Mouse (Mus musculus) T-helper 2 cell (primary cell): ENCODE measurements around the gene Mettl21a.
"Not testable (repeated sequence)": the region's sequence is repeated elsewhere in the genome, so short reads cannot be mapped to it uniquely, and the experiment has no call there.

Experiments used
- in situ Hi-C: fragments of 300-600 bp; cut with MboI, MseI; formaldehyde crosslinking; loops from one replicate; pipeline ENCODE4 v1.15.1; 2025; ENCODE audit warnings: high pct_unique_total_duplicates

The Mettl21a gene

GRCm38 (mm10) chr1:64616881-64617714 lies at the start of gene Mettl21a:
Gene Mettl21a (minus strand): TSS chr1:64617242.
- in situ Hi-C loops: no loop called here

GRCm38 (mm10) chr1:64658876-64659275 lies 41.8 kb upstream of the Mettl21a start:
- in situ Hi-C loops: no loop called here

- in situ Hi-C loops: no loop called here
Observed at GRCm38 (mm10) chr1:64656423-64657129, 39.5 kb upstream of the Mettl21a start.

- in situ Hi-C loops: no loop called here
Observed at GRCm38 (mm10) chr1:64655415-64655814, 38.4 kb upstream of the Mettl21a start.

GRCm38 (mm10) chr1:64653701-64654100 lies 36.7 kb upstream of the Mettl21a start:
- in situ Hi-C loops: no loop called here

- in situ Hi-C loops: loop anchor here (5.0 kb wide), 1 partner anchor 78 kb away; no protein-coding TSS in a partner anchor
Observed at GRCm38 (mm10) chr1:64649362-64650124, 32.5 kb upstream of the Mettl21a start.

- in situ Hi-C loops: no loop called here
Observed at GRCm38 (mm10) chr1:64644513-64644912, 27.5 kb upstream of the Mettl21a start.

GRCm38 (mm10) chr1:64642541-64642940 lies 25.5 kb upstream of the Mettl21a start:
- in situ Hi-C loops: not testable (repeated sequence)

GRCm38 (mm10) chr1:64641069-64641468 lies 24.0 kb upstream of the Mettl21a start:
- in situ Hi-C loops: no loop called here

GRCm38 (mm10) chr1:64639279-64639678 lies 22.2 kb upstream of the Mettl21a start:
- in situ Hi-C loops: no loop called here

GRCm38 (mm10) chr1:64635624-64636023 lies 18.6 kb upstream of the Mettl21a start:
- in situ Hi-C loops: no loop called here

- in situ Hi-C loops: no loop called here
Observed at GRCm38 (mm10) chr1:64633237-64633636, 16.2 kb upstream of the Mettl21a start.

- in situ Hi-C loops: no loop called here
Observed at GRCm38 (mm10) chr1:64631526-64631925, 14.5 kb upstream of the Mettl21a start.

GRCm38 (mm10) chr1:64625214-64625613 lies 8.2 kb upstream of the Mettl21a start:
- in situ Hi-C loops: no loop called here

GRCm38 (mm10) chr1:64623558-64624435 lies 6.8 kb upstream of the Mettl21a start:
- in situ Hi-C loops: loop anchor here (5.0 kb wide), 1 partner anchor 84 kb away; no protein-coding TSS in a partner anchor

- in situ Hi-C loops: loop anchor here (5.0 kb wide), 1 partner anchor 86 kb away; no protein-coding TSS in a partner anchor
Observed at GRCm38 (mm10) chr1:64621116-64621515, 4.1 kb upstream of the Mettl21a start.

GRCm38 (mm10) chr1:64618226-64618625 lies 1.2 kb upstream of the Mettl21a start:
- in situ Hi-C loops: no loop called here

GRCm38 (mm10) chr1:64617715-64617984 lies 608 bp upstream of the Mettl21a start:
- in situ Hi-C loops: no loop called here

GRCm38 (mm10) chr1:64616531-64616880 lies 536 bp downstream of the Mettl21a start:
- in situ Hi-C loops: no loop called here

GRCm38 (mm10) chr1:64616076-64616475 lies 966 bp downstream of the Mettl21a start:
- in situ Hi-C loops: no loop called here

GRCm38 (mm10) chr1:64615531-64615991 lies 1.5 kb downstream of the Mettl21a start:
- in situ Hi-C loops: no loop called here
